Mouse (Mus musculus) thymus, adult 18-20 months (tissue): ENCODE measurements around the gene Gm49405.
"Not testable (repeated sequence)": the region's sequence is repeated elsewhere in the genome, so short reads cannot be mapped to it uniquely, and the experiment has no call there.

Source experiments
- DNase-seq, 2 experiments: peaks; one replicate each; pipeline ENCODE4 v3.0.0; 2022; ENCODE audit warnings: mixed read lengths in 2 of 2

The Gm49405 gene

GRCm38 (mm10) chr19:4015635-4016034 lies 15.2 kb downstream of the Gm49405 start:
- no peak for DNase-seq

GRCm38 (mm10) chr19:4017921-4018587 lies 17.6 kb downstream of the Gm49405 start:
- DNase-seq, result no peak

GRCm38 (mm10) chr19:4018743-4019583 lies 18.5 kb downstream of the Gm49405 start:
- no peak for DNase-seq

DNA sequence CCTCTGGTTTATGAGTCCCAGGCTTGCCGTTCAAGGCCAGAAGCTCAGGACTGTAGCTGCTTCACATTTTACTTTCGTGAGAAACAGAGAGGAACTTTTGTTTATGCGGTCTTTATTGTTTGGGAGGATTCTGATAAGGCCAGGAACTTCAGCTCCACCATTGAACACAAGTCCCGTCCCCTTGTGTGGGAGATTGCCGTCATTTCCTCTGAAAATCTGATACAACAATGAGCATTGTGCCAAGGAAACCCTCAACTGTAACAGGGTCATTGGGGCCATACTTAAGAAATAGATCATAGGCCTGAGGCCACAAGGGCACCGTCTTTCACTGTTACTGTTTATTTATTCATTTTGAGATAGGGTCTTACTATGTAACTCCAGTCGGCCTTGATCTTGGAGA lies 22.8 kb downstream of the Gm49405 start:
- no peak for DNase-seq

- DNase-seq, result no peak
Measured at GRCm38 (mm10) chr19:4027576-4027975, 27.1 kb downstream of the Gm49405 start.

DNA sequence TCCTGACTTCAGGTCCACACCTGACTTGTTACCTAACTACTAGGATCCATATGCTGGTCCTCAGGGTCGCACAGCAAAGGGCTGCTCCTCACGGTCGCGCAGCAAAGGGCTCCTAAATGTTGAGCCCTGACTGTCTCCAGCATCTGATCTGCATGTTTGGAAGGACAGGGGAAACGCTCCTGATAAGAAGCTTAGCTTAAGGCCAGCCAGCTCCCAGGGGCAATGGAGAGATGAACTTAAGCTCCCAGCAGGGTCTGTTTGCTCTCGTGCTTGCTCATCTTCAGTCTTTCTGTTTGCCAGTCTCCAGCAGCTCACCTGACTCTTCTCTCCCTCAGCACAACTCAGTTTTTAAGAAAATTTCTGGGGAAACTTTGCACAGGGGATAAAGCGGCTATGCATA lies 32.2 kb downstream of the Gm49405 start:
- DNase-seq, result no peak

- no peak for DNase-seq
Measured at GRCm38 (mm10) chr19:4033298-4033697, 32.9 kb downstream of the Gm49405 start.

GRCm38 (mm10) chr19:4033742-4034141 lies 33.3 kb downstream of the Gm49405 start:
- no peak for DNase-seq

DNA sequence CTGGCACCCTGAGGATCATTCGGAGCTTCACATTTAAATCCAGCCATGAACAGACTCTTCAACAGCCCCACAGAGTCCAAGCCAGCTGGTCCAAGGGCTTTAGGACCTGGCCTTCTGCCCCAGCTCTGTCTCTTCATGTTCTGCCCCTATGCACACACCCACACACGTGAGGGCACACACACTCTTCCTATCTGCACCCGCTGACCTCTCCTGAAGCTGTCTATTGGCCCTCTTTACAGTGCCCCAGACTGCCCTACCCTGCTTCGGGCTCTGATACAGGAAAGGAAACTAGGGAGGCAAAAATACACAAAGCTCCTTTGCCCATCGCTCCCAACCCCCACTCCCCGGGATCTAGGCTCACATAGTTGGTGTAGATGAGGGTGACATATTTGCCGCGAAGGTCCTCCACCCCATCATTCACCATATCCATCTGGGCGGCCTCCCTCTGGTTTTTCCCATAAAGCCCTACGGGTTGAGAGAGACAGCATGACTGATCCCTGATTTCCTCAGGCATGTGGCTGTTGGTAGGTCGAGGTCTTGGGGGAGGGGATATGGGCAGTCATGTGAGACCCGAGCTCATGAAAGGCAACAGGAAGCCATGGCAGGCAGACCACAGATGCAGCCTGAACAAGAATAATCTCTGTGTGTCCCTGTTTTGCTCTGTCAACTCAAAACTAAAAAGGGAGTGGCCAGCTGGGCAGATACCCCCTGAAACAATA lies 36.1 kb downstream of the Gm49405 start:
- DNase-seq, result no peak

- DNase-seq, result not testable (repeated sequence)
Measured at GRCm38 (mm10) chr19:4037154-4037787, 36.8 kb downstream of the Gm49405 start.

DNA sequence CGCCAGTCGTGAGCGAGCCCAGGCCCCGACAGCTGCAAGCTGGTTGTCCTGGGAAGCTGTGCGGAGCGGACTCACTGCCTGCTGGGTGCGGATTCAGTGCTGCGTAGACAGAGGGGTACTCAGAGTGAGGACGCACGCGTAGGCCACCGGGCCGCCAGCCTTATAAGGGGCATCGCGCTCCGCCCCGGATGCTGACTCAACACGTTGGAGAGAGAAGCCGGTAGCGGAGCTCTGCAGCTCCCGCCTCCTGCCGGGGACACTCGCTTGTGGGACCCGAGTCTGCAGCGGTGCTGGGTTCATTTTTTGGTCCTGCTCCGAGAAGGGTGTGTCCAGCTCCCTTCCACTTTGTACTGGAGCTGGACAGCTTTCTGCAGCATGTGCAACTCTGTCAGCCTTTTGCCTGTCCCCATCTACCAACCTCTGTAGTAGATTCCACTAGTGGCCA lies 37.4 kb downstream of the Gm49405 start, which contains the start of gene Gstp1:
Gene Gstp1, minus strand, starts transcription at position 198 of the 445 bp plus-strand sequence.
- peak; percentile 80 to 84 for DNase-seq

DNA sequence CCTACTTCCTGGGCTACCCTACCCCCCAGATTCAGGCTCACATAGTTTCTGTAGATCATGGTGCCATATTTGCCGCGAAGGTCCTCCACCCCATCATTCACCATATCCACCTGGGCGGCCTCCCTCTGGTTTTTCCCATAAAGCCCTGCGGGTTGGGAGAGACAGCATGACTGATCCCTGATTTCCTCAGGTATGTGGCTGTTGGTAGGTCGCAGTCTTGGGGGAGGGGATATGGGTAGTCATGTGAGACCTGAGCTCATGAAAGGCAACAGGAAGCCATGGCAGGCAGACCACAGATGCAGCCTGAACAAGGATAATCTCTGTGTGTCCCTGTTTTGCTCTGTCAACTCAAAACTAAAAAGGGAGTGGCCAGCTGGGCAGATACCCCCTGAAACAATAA lies 40.5 kb downstream of the Gm49405 start:
- DNase-seq, result not testable (repeated sequence)

- not testable (repeated sequence) for DNase-seq
Measured at GRCm38 (mm10) chr19:4041500-4041899, 41.1 kb downstream of the Gm49405 start.

DNA sequence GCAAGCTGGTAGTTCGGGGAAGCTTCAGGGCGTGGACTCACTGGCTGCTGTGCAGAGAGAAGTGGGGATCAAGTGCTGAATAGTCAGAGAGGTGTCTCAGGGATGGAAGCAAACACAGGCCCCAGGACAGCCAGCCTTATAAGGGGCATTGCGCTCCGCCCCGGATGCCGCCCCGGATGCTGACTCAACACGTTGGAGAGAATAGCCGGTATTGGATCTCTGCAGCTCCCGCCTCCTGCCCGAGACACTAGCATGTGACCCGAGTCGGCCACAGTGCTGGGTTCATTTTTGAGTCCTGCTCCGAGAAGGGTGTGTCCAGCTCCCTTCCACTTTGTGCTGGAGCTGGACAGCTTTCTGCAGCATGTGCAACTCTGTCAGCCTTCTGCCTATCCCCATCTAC lies 41.7 kb downstream of the Gm49405 start:
- DNase-seq, result no peak

GRCm38 (mm10) chr19:4044109-4044508 lies 43.7 kb downstream of the Gm49405 start:
- not testable (repeated sequence) for DNase-seq

DNA sequence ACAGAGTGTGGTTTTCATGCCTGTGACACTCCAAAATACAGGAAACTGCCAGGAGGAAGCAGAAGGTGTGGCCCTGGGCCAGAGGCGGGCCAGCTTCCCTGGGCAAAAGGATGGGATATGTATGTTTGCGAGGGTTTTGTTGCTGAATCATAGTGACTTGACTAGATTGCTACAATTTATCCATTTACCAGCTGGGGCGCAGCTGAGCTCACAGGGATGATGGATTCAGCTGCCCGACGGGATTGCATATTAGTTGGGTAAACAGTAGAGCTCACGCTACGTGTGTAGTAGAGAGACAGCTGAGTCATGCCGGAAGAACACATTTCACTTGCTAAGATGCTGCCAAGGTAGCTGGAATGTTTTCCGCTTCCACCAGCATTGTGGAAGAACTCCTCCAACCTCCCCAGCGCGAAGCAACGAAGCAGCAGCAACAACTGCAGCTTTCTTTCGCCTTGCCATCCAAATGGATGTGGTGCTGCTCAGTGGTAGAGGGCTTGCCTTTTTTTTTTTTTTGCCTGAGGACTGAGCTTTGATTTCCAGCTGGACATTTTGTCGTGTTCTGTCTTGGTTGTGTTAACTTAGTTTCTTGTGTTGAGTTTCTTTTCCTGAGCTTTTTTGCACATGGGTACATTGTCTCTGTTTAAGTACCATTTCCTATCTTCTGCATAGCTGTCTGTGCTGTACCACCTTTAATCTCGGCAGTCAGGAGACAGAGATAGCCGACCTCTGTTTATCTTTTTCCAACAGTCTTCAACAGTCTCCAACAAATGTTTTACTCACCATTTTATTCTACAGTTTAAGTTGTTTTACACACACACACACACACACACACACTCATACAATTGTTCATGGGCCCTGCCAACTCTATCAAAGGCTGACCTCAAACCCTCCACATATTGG lies 45.8 kb downstream of the Gm49405 start, which contains the start of gene Gstp2:
Gene Gstp2, minus strand, starts transcription at position 58 of the 900 bp plus-strand sequence.
- DNase-seq, result no peak

DNA sequence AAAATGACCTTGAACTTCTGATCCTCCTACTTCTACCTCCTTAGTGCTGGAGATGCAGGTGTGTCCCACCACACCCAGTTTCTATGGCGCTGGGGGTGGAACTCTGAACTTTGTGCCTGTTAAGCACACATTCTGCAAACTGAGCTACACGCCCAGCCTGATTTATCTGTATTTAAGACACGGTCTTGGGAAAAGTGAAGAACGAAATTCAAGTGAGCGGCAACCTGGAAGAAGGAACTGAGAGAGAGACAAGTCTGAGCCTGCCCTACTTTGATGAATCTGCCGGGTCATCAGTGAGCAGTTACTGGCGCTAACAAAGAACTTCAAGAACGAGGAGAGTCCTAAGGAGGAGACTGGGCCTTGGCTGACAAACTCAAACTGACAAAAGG lies 46.4 kb downstream of the Gm49405 start:
- DNase-seq, result no peak

DNA sequence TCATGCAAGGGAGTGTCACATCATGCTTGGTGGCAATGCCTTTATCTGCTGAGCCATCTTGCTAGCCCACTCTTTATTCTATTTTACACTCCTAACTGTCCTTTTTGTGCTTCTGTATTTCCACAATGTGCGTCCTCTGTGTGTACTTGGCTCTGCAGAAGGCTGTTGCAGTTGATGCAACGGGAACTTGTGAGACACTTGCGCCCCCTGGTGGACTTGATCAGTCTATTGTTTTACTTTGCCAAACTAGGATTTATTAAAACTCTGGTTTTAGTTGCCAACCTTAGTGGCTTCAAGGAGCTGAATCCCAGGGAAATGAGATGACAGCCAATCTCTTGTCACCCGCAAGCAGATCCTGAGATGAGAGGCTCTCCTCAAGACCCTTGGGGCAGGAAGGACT lies 47.4 kb downstream of the Gm49405 start:
- peak; percentile 40 to 47 for DNase-seq

DNA sequence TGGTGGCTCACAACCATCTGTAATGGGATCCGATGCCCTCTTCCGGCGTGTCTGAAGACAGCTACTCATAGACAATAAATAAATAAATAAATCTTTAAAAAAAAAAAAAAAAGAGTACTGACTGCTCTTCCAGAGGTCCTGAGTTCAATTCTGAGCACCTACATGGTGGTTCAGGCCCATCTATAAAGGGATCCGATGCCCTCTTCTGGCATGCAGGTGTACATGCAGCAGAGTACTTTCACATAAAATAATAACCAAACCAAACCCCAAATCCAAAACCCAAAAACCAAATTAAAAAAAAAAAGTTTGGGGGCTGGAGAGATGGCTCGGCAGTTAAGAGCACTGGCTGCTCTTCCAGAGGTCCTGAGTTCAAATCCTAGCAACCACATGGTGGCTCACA lies 48.6 kb downstream of the Gm49405 start:
- not testable (repeated sequence) for DNase-seq

GRCm38 (mm10) chr19:4051016-4051415 lies 50.6 kb downstream of the Gm49405 start:
- DNase-seq, result no peak

GRCm38 (mm10) chr19:4051741-4052515 lies 51.5 kb downstream of the Gm49405 start:
- DNase-seq, result peak in 1 of 2 experiments; percentile 32
